Mouse (Mus musculus) C2C12 (cell line): ENCODE measurements around the gene Tekt5.

Experiments used
- CEBPB ChIP-seq: IDR thresholded peaks from one replicate; pipeline ENCODE4 v1.6.1; 2011; ENCODE audit warnings: low read depth, mild to moderate bottlenecking, control low read depth, moderate library complexity
- CTCF ChIP-seq: IDR thresholded peaks from one replicate; pipeline ENCODE4 v1.5.1; 2011; ENCODE audit not compliant: control insufficient read depth, insufficient read depth, insufficient read length
- FOSL1 ChIP-seq: IDR thresholded peaks from one replicate; pipeline ENCODE4 v1.8.0; 2011; ENCODE audit warnings: mild to moderate bottlenecking, low read length; ENCODE audit not compliant: poor library complexity, insufficient read depth, severe bottlenecking
- USF1 ChIP-seq: IDR thresholded peaks from one replicate; pipeline ENCODE4 v1.6.1; 2011; ENCODE audit warnings: low read depth, mild to moderate bottlenecking, control low read depth, moderate library complexity

- no peak for TF ChIP-seq CTCF
- TF ChIP-seq CEBPB: no peak
- no peak for TF ChIP-seq USF1
- TF ChIP-seq FOSL1: no peak
Measured at GRCm38 (mm10) chr16:10347551-10347950, 47.7 kb downstream of the Tekt5 start.
